Mouse (Mus musculus) skeletal muscle tissue, adult 2 months (tissue): ENCODE results near the gene Foxo1.

Experiments
- DNase-seq: peaks from one replicate; pipeline ENCODE4 v3.0.0-alpha.2; 2012; ENCODE audit warnings: low read depth, low spot score

Gene Foxo1

DNA sequence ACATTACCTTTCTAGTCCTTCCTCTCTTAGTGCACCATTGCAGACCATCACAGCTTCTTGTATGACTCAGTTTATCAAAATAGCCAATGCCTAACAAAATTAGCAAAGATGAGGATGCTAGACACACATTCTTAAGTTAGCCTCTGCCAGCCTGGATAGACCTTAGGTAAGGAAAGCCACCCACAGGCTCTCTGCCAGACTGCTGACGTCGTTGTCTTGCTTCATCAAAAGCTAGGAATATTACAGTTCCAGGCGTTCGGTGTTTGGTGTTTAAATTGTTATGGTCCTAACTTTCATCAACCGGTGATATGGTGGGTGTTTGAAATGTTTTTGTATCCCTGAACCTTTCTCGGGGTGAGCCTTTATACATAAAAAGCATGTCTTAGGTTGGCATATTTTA is 96.4 kb downstream of the Foxo1 start:
- no peak for DNase-seq

DNA sequence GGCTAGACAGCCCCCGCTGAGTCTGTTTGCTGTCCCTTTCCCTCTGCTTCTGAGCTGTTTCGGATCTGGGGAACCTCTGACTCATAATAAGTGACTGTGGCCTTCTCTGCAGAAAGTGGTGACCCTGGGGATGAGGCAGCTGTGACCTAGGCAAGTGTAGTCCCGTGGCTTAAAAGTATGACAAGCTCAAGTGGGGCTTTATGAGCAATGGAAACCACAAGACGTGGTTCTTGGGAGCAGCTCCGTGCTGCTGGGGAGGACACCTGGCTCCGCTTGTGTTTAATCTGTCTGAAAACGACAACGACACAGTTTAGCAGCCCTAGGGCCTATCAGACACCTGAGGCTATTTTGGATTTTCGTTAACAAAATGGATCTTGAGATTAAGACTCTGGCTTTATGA is 101.1 kb downstream of the Foxo1 start:
- no peak for DNase-seq

DNA sequence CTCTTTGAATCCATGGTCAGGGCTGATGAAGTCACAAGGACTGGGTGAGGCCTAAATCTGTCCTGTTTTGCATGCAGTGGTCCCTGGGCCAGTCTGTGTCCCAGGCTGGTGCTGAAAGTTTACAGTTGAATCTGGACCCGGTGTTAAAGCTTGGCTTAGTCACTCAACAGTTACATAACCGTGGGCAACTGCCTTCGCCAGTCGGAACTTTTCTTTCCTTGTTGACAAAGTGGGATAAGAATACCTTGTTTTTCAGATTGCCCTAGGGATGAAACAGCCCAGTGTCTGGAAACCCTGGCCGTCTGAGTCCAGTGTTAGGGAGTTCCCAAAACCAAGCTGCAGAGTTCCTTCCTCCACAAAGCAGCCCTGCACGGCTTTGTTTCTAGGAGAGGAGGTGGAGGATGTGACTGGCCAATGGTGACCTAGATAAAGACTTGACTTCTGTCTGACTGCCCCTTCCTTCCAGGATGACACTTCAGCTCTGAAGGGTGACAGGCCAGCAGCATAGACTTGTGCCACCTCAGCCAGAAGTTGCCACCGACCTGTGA is 101.8 kb downstream of the Foxo1 start:
- DNase-seq, result no peak

DNA sequence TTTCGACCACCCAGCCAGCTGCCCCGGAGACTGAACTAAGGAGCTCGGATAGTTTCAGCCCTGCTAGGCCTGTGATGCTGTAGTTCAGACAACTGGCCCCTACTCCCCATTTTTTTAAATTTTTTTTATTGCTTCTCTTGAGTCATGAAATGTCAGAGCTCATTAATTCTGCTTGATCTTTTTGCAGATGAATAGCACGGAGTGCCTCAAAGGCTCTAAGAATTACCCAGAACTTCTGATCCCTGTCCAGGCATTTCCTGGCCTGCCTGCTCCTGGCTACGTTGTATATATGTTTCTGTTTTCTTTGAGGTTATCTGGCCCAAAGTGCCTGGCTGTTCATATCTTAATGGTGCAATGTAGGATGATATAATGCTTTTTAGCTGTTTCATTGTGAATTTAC is 108.8 kb downstream of the Foxo1 start:
- DNase-seq, result no peak

DNA sequence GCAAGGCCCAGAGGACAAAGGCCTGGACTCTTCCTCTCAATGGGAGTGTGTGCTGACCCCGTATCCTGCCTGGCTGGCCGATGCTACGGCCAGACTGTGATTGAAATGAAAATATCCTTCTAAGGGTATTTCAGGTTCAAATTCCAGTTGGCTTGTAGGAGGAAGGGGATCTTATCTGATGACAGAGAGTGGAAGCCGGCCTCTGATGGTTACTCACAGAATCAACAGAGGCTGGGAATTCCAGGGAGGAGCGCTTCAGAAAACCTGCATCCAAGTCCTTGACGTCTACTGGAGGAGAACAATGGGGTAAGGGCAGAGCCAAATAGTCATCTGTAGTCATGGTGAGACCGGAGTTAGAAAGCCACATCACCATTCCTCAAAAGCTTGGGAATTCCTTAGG is 115.2 kb downstream of the Foxo1 start:
- DNase-seq, result no peak

DNA sequence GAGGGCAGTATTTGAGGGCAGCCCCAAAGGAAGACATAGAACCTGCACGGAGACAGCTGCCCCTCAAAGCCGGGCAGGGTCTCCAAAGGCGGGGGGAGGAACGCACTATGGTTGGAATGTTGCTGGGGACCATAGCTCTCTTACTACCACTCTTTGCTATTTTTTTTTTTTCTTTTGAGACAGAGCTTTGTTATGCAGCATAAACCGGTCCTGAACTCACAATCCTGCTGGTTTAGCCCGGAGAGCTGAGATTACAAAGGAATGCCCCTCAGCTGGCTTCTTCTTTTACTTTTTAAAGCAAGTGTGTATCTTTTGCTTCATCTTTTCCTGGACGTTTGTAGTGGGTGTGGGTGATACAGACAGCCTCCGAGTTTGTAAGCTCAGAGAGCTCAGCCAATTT is 118.2 kb downstream of the Foxo1 start:
- DNase-seq, result no peak

DNA sequence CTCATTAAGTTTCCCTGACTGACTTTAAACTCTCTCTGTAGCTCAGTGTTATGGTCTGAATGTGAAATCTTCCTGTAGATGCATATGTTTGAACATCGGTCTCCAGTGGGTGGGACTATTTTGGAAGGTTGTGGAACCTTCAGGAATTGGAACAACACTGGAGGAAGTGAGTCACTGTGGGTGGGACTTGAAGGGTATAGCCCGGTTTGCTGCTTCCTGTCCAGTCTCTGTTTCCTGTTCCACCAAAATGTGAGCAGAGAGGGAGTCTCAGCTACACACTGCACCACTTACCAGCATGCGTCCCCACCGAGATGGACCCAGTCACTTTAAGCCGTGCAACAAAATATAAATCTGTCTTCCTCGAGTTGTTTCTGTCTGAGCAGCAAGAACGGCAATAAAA is 122.2 kb downstream of the Foxo1 start:
- no peak for DNase-seq

DNA sequence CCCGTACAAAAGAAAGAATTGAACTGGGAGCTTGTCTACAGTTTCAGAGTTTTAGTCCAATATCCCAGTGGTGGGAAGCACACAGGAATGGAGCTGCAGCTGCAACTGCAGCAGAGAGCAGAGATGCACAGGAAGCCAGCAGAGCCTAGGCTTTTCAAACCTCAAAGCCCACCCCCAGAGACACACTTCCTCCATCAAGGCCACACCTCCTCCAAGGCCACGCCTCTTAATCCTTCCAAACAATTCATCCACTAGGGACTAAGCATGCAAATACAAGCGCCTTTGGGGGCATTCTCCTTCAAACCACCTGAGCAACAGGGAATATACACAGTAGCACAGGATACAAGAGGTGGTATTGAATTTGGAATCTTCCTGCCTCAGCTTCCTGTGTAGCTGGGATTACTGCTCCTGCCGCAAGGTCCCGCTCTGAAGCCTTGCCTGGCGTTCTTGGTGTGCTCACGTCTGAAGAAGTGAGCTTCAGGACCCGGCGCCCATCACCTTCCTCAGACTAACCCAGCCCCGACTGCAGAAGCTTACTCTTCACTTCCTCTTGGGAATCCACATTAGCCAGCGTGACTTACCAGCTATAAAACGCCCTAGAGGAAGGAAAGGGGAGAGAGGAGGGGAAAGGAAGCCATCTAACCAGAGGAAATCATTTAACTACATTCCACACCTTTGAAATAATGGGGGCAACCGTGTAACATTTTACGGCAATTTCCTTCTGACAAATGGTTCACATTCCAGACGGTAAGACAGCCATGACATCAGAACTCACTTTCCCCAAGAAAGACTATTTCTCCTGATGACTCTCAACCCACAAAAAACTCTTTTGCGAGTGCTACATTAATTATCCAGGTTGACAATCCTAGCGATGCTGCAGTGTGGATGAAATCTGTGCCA is 122.9 kb downstream of the Foxo1 start:
- no peak for DNase-seq

DNA sequence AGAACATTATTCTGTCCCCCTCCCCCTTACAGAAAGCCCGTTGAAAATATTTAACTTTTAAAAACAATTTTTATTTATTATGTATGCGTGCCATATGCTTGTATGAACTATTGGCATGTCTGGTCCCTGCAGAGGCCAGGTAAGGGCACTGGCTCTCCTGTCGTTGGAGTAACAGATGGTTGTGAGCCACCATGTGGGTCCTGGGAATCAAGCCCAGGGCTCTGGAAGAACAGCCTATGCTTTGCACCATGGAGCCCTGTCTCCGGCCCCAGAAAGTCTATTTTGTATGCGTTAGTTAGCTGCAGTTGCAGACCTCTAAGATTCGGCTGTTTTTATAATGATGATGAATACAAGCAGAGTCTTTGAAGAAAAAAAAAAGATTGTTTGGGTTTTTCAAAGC is 123.8 kb downstream of the Foxo1 start:
- DNase-seq, result no peak

DNA sequence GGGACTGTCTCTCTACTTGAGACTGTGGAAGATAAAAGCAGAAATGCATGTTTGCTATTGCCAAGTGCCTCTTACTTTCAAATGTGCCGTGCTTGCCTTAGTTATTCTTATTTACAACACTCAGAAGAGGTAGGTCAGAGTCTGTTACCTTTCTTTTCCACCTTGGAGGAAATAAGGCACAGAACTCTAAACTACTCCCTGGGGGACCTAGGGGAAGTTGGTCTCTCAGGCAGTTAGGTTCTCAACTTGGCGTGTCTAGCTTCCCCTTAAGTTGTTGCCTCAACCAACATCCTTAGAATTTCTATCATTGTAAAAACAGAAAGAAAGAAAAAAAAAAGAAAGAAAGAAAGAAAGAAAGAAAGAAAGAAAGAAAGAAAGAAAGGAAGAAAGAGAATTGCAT is 124.4 kb downstream of the Foxo1 start:
- DNase-seq, result no peak

DNA sequence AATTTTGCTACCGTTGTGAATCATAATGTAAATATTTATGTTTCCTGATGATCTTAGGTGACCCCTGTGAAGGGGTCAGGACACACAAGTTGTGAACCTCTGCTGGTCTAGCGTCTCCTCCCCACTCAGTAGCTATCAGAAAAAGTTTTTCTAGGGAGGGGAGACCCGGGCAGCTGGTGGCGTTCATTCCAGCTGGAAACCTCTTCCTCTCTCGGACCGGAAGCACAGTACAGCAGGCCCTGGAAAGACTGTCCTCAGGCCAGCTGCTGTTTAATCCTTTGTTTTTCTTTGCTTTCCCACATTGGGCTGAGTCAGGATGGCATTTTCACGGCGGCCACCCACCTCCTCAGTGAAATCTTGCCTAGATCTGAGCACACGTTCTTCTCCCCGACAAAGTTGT is 125.0 kb downstream of the Foxo1 start:
- no peak for DNase-seq

DNA sequence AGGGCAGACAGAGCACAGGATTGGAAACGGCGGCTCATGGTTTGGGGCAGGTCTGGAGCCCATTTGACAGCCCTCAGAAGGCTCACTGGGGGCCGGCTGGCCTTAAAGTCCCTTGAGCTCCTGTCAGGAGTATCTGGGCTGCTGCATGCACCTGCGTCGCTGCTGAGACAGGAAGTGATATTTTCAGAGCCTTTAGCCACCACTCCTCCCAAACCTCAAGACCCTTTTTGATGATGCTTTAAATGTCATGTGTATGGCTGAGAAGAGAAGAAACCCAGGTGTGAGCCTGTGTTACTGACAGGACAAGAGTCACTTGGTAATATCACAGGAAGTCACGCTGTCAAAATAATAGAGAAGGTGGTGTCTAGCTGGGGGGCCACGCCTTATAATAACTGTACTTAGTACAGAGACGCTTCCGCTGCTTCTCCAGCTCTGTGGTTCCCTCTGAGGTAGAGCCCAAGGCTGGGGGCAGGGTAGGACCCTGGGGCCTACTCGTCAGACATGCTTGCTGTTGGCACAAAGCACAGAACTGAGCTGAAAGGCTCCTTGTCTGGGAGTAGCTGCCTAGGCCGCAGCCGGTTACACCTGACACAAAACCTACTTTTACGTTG is 128.1 kb downstream of the Foxo1 start:
- peak; percentile 28 for DNase-seq

DNA sequence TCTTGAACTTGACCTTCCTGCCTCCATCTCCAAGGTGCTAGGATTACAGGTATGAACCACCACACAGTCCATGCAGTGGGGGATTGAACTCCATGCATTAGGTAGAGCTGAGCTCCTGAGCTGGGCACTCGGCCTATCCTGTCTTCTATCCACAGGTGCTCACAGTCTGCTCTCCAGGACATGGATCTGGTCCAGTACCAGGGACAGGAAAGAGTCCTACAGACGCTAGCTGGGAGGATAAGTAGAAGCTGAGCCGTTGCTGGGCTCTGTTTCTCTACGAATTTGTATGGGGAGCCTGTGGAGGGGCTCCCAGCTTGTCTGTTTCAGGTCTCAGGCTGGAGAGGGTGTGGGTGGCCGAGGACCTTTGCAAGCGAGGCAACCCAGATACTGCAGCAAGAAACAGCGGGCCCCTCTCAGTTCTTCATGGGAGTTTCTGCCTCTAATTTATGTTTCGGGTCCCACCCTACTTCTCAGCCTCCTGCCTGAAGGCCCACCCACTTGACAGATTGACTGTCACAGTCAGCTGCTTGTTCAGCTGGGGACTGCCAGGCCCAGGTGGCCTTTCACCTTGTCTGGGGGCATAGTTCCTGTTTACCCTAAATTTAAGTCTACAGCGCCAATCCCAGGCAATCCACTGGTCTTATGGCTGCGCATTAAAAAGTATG is 128.9 kb downstream of the Foxo1 start:
- no peak for DNase-seq

DNA sequence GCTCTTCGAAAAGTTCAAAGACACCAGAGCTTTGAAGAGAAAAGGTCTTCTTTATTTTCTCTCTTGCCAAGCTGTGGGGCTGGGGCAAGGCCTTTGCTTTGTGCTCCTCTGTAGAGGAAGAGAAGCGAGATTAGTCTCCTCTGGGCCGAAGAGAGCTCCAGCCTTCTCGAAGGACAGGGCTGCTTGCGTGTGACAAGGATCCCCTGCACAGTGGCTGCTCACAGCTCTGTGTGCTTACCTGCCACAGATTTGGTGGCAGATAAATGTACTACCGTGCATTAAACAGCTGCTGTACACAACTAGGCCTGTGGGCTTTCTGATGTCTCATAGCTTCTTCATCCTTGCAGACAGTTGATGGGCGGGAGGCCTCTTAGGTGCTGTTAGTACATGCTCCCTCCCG is 129.8 kb downstream of the Foxo1 start:
- no peak for DNase-seq

DNA sequence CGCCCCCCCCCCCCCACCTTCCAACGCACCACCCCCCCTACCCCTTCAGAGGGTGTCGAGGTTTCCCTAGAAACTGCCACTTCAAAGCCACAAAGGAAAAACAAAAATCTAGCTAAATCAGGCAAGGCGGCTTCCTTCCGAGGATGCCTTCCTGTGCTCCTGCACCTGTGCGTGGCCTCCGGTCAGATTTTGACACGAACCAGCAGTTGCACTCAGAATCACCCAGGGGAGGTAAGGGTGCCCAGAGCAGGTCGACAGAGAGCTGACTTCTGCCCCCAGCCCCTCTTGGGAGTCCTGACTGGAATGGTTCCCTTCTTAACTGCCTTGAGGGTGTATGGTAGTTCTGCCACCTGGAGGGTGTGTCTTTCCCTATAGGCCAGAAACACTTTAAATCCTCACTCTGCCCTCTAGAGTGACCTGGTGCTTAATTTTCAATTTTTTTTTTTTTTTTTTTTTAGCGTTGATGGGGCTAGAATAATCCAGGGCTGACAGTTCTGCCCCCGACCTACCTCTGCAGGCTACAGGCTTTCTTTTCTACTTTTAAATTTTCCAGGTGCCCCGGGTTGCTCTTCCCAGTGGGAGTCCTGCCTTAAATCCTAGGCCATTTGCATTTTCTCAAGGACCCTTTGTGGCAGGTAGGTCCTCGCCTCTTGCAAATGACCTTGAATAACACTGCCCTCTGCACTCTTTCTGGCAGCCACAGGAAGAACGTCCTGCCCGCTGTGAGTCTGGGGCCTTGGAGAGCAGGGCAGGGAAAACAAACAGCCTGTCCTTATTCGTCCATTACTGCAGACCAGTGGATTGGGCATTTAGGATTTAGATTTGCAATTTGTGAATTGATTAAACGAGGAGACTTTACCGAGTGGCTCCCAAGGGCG is 132.4 kb downstream of the Foxo1 start:
- no peak for DNase-seq

DNA sequence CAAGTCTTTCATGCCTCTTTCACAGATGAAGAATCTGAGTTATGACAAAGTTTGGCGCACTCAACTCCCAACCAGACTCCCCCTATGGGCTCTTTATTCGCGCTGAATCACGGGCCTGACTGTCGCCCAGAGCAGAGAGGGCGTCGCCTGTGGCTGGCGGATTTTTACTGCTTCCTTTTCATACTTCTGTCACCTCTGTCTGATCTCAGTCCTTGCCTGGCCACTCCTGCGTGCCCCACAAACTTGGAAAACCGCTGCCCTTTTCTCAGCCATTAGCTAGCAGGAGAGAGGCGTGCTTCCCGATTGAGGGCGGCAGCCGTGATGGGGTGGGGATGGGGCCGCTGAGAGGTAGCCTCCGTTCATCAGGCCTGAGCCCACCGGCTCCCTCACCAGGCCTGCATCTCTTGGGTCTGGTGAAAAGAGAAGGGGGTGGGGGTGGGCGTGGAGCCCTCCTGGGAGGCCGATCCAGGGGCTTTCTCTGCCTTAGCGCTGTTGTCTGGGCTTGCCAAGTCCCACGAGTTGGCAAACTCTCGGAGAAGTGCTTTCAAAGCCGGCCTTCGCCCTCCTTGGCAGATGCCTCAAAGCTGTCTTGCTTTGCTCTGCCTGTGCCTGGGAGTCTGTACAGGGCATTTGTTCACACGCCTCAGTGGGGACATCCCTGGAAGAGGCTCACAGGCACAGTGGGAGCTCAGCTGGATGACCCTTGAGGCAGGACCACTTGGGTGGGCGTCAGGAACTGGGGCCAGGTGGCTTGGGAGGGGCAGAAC is 133.2 kb downstream of the Foxo1 start:
- DNase-seq, result peak; percentile 31
